Mouse (Mus musculus): Measurements from ENCODE around the gene Acadm.

Acadm gene

GRCm38 (mm10) chr3:153902595-153902994, 41.8 kb downstream of the Acadm start:
- DNase-seq (ENCODE audit: low read depth): no peak

- DNase-seq (ENCODE audit: low read depth): no peak
These were observed 42.5 kb downstream of the Acadm start for GRCm38 (mm10) chr3:153901904-153902303.

GRCm38 (mm10) chr3:153897216-153897615, 47.2 kb downstream of the Acadm start:
- DNase-seq (ENCODE audit: low read depth): no peak

GRCm38 (mm10) chr3:153895454-153895853, 49.0 kb downstream of the Acadm start:
- DNase-seq (ENCODE audit: low read depth): no peak

- no peak for DNase-seq (ENCODE audit: low read depth)
These were observed 55.1 kb downstream of the Acadm start for GRCm38 (mm10) chr3:153889188-153889781.

GRCm38 (mm10) chr3:153888141-153888540, 56.3 kb downstream of the Acadm start:
- DNase-seq (ENCODE audit: low read depth): no peak

GRCm38 (mm10) chr3:153886296-153886695, 58.1 kb downstream of the Acadm start:
- no peak for DNase-seq (ENCODE audit: low read depth)
